Mouse (Mus musculus) ES-E14 (cell line): ENCODE measurements around the gene Aarsd1. TPM values are rescaled to one million over a fixed set of nuclear protein-coding genes. Genes with fewer than 3 reads are reported as not detected.

Experiments used
- DNase-seq: peaks from one replicate; pipeline ENCODE4 v3.0.0-alpha.2; 2013; ENCODE audit warnings: low read depth, low spot score
- H3K27ac ChIP-seq: 2 replicates; pipeline ENCODE4 v1.5.1; 2012; ENCODE audit warnings: low read depth, mild to moderate bottlenecking, low read length, moderate library complexity, mixed read lengths; ENCODE audit not compliant: poor library complexity, insufficient read depth, severe bottlenecking
- H3K36me3 ChIP-seq: 2 replicates; pipeline ENCODE4 v1.6.1; 2012; ENCODE audit warnings: mild to moderate bottlenecking, low read length, moderate library complexity, mixed read lengths; ENCODE audit not compliant: control insufficient read depth, poor library complexity, insufficient read depth, severe bottlenecking
- H3K4me1 ChIP-seq, 2 experiments: fragments of 150-350 bp in 1 of 2; sonication (generic) in 1 of 2; 2 replicates each; pipeline ENCODE4 v1.6.1; 2012; ENCODE audit warnings: low read length in 2 of 2, mild to moderate bottlenecking in 1 of 2, mixed read lengths in 1 of 2; ENCODE audit not compliant: control insufficient read depth in 2 of 2, insufficient read depth in 2 of 2, poor library complexity in 1 of 2
- H3K4me3 ChIP-seq, 2 experiments: fragments of 150-350 bp in 1 of 2; sonication (generic) in 1 of 2; 2 replicates each; pipeline ENCODE4 v1.5.1; 2012; ENCODE audit warnings: low read length in 2 of 2, low read depth in 1 of 2, mild to moderate bottlenecking in 1 of 2, mixed read lengths in 1 of 2; ENCODE audit not compliant: insufficient read depth in 1 of 2, poor library complexity in 1 of 2, severe bottlenecking in 1 of 2
- H3K9ac ChIP-seq: 2 replicates; pipeline ENCODE4 v1.6.1; 2012; ENCODE audit warnings: low read depth, mild to moderate bottlenecking, low read length, mixed read lengths; ENCODE audit not compliant: poor library complexity, insufficient read depth, severe bottlenecking
- H3K9me3 ChIP-seq: fragments of 150-350 bp; sonication (generic); 2 replicates; pipeline ENCODE4 v1.6.1; 2012; ENCODE audit warnings: low read depth, mild to moderate bottlenecking, low read length; ENCODE audit not compliant: control insufficient read depth, insufficient read depth
- CHD2 ChIP-seq: IDR thresholded peaks from 2 replicates; pipeline ENCODE4 v1.6.1; 2014; ENCODE audit warnings: mild to moderate bottlenecking, low read depth, low read length, inconsistent platforms
- HCFC1 ChIP-seq: IDR thresholded peaks from 2 replicates; pipeline ENCODE4 v1.6.1; 2012; ENCODE audit warnings: low read length, inconsistent platforms, borderline replicate concordance; ENCODE audit not compliant: insufficient read depth
- MAFK ChIP-seq: IDR thresholded peaks from 2 replicates; pipeline ENCODE4 v1.6.1; 2014; ENCODE audit warnings: mild to moderate bottlenecking, low read depth, low read length, inconsistent platforms; ENCODE audit not compliant: insufficient read depth
- ZC3H11A ChIP-seq: IDR thresholded peaks from 2 replicates; pipeline ENCODE4 v1.6.1; 2012; ENCODE audit warnings: low read depth, mild to moderate bottlenecking, inconsistent platforms, low read length, borderline replicate concordance
- ZNF384 ChIP-seq: IDR thresholded peaks from 2 replicates; pipeline ENCODE4 v1.6.1; 2012; ENCODE audit warnings: low read depth, low read length, inconsistent platforms
- in situ Hi-C, 2 experiments: fragments of 600-800 bp; cut with MboI; formaldehyde crosslinking; loops; one replicate each; pipeline ENCODE4 v1.15.1; 2025; ENCODE audit warnings: low sequenced_read_pairs in 2 of 2, inconsistent platforms in 1 of 2; ENCODE audit not compliant: unreplicated experiment in 2 of 2
- total RNA-seq: library from RNA; depleted of rRNA; stranded (reverse); fragments of 300-350 nt; gene quantifications from 2 replicates; pipeline ENCODE4 v1.2.3, GENCODE M21; 2012

Gene Aarsd1
- total RNA-seq, 1 experiment, result 73.2 TPM

DNA sequence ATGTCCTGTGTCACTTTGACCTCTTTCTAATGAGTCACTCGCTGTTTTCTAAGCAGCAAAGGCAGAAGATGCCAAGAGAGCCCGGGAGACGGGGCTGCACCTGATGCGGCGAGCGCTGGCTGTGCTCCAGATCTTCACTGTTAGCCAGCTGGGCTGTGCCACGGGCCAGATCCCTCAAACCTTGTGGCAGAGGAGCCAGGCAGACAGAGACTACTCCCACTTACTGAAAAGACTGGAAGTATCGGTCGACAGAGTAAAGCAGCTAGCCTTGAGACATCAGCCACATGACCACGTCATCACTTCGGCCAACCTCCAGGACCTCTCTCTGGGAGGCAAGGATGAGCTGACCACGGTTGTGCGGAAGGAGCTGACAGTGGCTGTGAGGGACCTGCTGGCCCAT is 16.0 kb upstream of the Aarsd1 start:
- no peak overlapping the region for H3K4me3 ChIP-seq
- no peak overlapping the region for H3K9ac ChIP-seq
- no peak for TF ChIP-seq ZC3H11A
- TF ChIP-seq ZNF384, result no peak
- TF ChIP-seq CHD2, result no peak
- no peak for TF ChIP-seq MAFK
- no peak for TF ChIP-seq HCFC1
- in situ Hi-C loops, result no loop called here
- no peak overlapping the region for H3K27ac ChIP-seq
- peaks cover 18% of the 10 kb centered on the region for H3K36me3 ChIP-seq
- H3K4me1 ChIP-seq, result peaks cover 7 to 13% of the 10 kb centered on the region in 2 experiments
- H3K9me3 ChIP-seq, result no peaks in the 10 kb centered on the region
- no peak for DNase-seq

DNA sequence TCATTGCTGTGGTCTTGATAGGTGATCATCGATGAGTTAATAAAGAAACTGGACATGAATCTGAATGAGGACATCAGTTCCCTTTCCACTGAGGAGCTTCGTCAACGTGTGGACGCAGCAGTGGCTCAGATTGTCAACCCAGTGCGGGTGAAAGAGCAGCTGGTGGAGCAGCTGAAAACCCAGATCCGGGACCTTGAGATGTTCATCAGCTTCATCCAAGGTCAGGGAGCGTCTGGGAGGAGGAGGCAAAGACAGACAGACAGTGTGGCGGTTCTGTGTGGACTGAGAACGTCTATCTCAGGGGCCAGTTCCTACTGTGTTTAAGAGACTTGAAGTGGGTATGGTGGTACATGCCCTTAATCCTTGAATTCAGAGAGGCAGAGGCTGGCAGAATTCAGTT is 13.9 kb upstream of the Aarsd1 start:
- H3K4me3 ChIP-seq, result no peak overlapping the region
- H3K4me1 ChIP-seq, result peaks cover 7 to 8% of the 10 kb centered on the region in 2 experiments; a peak in 3 of 4 replicates
- in situ Hi-C loops, result no loop called here
- DNase-seq, result no peak
- no peak overlapping the region for H3K27ac ChIP-seq
- H3K36me3 ChIP-seq, result peaks cover 18% of the 10 kb centered on the region
- no peaks in the 10 kb centered on the region for H3K9me3 ChIP-seq
- TF ChIP-seq ZC3H11A, result no peak
- no peak for TF ChIP-seq HCFC1
- no peak for TF ChIP-seq MAFK
- no peak for TF ChIP-seq ZNF384
- no peak for TF ChIP-seq CHD2
- no peak overlapping the region for H3K9ac ChIP-seq

DNA sequence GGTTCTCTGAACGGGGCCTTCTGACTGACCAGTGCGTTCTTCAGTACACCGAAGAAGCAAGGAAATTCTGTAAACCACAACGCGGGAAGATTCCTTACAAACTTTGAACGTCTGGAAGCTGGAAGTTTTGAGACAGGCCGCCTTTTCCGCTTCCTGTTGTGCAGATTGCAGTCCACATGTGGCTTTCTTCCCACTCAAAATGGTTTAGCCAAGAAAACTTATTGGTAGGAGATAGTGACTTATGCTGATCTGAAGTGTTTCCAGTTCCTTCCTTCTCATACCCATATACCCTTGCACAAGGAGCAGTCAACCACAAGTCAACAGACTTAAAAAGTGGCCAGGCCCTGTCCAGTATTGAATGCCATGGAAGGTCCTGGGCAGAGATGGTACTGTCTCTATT is 8.8 kb upstream of the Aarsd1 start:
- in situ Hi-C loops, result no loop called here
- no peak for DNase-seq
- H3K4me3 ChIP-seq, result peak overlapping the region in 1 of 2 experiments; percentile 89; a peak in 1 of 4 replicates
- peaks cover 3% of the 10 kb centered on the region; the same call in 1 of the 2 replicates for H3K36me3 ChIP-seq
- TF ChIP-seq MAFK (no peak), HCFC1 (no peak), CHD2 (no peak), ZC3H11A (no peak), ZNF384 (no peak)
- H3K9me3 ChIP-seq, result no peaks in the 10 kb centered on the region
- H3K4me1 ChIP-seq, result peaks cover 2 to 4% of the 10 kb centered on the region in 2 experiments; a peak in 1 of 4 replicates
- no peak overlapping the region for H3K27ac ChIP-seq
- no peak overlapping the region for H3K9ac ChIP-seq

DNA sequence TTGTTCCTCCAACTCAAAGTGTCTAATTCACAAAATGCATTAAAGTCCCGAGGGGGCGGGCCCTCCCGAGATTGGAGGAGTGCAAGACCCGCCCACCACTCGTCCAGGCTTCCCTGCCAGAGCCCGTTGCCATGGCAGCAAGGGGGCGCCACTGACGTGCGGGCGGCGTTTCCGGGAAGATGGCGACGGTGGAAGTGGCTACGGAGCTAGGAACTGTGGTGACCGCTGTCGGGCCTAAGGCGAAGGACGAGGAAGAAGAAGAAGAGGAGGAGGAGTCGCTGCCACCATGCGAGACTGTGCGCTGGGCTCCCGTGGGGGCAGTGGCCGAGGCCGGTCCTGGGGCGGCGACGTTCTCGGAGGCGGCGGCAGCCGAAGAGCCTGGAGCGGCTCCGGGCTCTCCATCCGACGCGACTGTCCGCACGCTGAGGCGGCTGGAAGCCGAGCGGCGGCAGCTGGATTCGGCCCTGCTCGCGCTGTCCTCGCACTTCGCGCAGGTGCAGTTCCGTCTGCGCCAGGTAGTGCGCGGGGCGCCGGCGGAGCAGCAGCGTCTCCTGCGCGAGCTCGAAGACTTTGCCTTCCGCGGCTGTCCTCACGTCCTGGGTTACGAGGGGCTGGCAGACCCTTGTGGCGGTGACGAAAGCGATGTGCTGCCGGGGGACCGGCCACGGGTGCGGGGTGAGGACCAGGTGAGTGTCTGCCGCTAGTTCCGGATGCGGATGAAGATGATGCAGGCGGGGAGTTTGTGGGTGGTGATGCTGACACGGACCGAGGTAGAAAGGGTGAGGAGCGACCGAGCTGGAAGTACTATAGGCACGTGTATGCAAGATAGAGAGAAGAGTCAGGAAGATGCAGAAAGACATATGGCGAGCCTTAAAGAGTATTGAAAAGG is 7.8 kb upstream of the Aarsd1 start, which contains the start of the genes Rundc1 and Ptges3l:
Gene Rundc1 (plus strand): TSS at position 161 of the 889 bp plus-strand sequence.
Gene Ptges3l (minus strand): TSS at position 409 of the 889 bp plus-strand sequence.
- Histone ChIP-seq H3K27ac (peak within 1 kb of the TSS; percentile 32), H3K9ac (peak within 1 kb of the TSS; percentile 80), H3K4me3 (peak within 1 kb of the TSS; percentile 80 to 89), H3K4me1 (peaks cover 1 to 3% of the 10 kb centered on the region in 2 experiments; a peak in 1 of 4 replicates), H3K36me3 (0 out of 2 replicates have a peak, but pooled peaks cover 2% of the 10 kb centered on the region), H3K9me3 (no peaks in the 10 kb centered on the region)
- DNase-seq, result peak; percentile 96
- in situ Hi-C loops, result no loop called here
- TF ChIP-seq HCFC1 (peak; percentile 70; the same call in 1 of the 2 replicates), ZC3H11A (no peak)
